Mouse (Mus musculus): ENCODE results near the gene Sprr2f. TPM values are rescaled to one million over a fixed set of nuclear protein-coding genes. Genes with fewer than 3 reads are reported as not detected.

Gene Sprr2f
- not detected in 2 replicates for polyA plus RNA-seq (2014; fragmentation: Nextera tagmentation; extraction: Ambion mirVana)

DNA sequence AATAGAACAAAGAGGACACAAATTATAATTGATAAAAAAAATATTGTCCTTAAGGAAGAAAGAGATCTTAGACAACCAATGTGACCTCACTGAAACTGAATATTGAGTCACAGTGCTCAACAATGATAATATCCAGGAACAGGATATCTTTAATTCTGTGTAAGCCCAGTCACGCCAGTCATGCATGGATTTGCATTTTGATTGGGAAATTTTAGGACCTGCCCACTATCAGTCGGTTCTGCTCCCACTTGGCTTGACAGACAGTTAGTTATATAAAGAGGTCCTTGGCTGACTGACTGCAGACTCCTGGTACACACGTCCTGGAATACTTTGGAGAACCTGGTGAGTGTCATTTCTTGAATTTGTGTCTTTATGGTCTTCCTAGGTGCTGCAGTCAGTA lies at the start of gene Sprr2f:
Gene Sprr2f, plus strand, starts transcription at position 301 of the 400 bp plus-strand sequence.
- WGBS: 78% methylated on average over 3 of the region's 3 CpGs
- ATAC-seq (ENCODE audit: insufficient read depth, low FRiP score, low TSS enrichment): no peak
- no peak for DNase-seq (ENCODE audit: low spot score)
- Histone ChIP-seq H3K9me3 (ENCODE audit: control insufficient read depth, low read length) (no peaks in the 10 kb centered on the region), H3K4me3 (ENCODE audit: low read depth, low read length) (no peak within 1 kb of the TSS), H3K4me2 (ENCODE audit: low read depth) (no peak within 1 kb of the TSS), H3K4me1 (ENCODE audit: control insufficient read depth, insufficient read depth, low read length) (no peaks in the 10 kb centered on the region), H3K36me3 (ENCODE audit: control insufficient read depth, insufficient read depth, low read length) (no peaks in the 10 kb centered on the region), H3K27ac (ENCODE audit: low read depth, low read length) (no peak within 1 kb of the TSS), H3K27me3 (ENCODE audit: control insufficient read depth, insufficient read depth, low read length) (no peaks in the 10 kb centered on the region), H3K9ac (ENCODE audit: low read length) (no peak within 1 kb of the TSS)

- Histone ChIP-seq H3K27me3 (ENCODE audit: control insufficient read depth, insufficient read depth, low read length) (no peaks in the 10 kb centered on the region), H3K9ac (ENCODE audit: low read length) (no peak within 1 kb of the TSS), H3K4me3 (ENCODE audit: low read depth, low read length) (no peak within 1 kb of the TSS), H3K9me3 (ENCODE audit: control insufficient read depth, low read length) (no peaks in the 10 kb centered on the region), H3K36me3 (ENCODE audit: control insufficient read depth, insufficient read depth, low read length) (no peaks in the 10 kb centered on the region), H3K4me2 (ENCODE audit: low read depth) (no peak within 1 kb of the TSS), H3K4me1 (ENCODE audit: control insufficient read depth, insufficient read depth, low read length) (no peaks in the 10 kb centered on the region), H3K27ac (ENCODE audit: low read depth, low read length) (no peak within 1 kb of the TSS)
- DNase-seq (ENCODE audit: low spot score) (no peak), ATAC-seq (ENCODE audit: insufficient read depth, low FRiP score, low TSS enrichment) (no peak)
- WGBS: 81% methylated on average over 2 of the region's 2 CpGs
These were observed 48.7 kb upstream of the Sprr2f start, which contains the start of gene Sprr2b for GRCm38 (mm10) chr3:92316320-92316719. Gene Sprr2b (plus strand): TSS chr3:92316620.

DNA sequence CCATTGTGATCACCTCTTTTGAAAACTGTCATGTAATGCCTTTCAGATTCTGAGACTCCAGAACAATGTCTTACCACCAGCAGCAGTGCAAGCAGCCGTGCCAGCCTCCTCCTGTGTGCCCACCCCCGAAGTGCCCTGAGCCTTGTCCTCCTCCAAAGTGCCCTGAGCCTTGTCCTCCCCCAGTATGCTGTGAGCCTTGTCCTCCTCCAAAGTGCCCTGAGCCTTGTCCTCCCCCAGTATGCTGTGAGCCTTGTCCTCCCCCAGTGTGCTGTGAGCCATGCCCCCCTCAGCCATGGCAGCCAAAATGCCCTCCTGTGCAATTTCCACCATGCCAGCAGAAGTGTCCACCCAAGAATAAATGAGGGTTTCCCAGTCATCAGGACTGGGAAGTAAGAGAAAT lies 47.6 kb upstream of the Sprr2f start:
- H3K9ac ChIP-seq (ENCODE audit: low read length): no peak overlapping the region
- 80% methylated on average over 2 of the region's 2 CpGs for WGBS
- ATAC-seq (ENCODE audit: insufficient read depth, low FRiP score, low TSS enrichment) (no peak), DNase-seq (ENCODE audit: low spot score) (no peak)
- no peaks in the 10 kb centered on the region for H3K9me3 ChIP-seq (ENCODE audit: control insufficient read depth, low read length)
- H3K4me2 ChIP-seq (ENCODE audit: low read depth): no peak overlapping the region
- no peaks in the 10 kb centered on the region for H3K27me3 ChIP-seq (ENCODE audit: control insufficient read depth, insufficient read depth, low read length)
- H3K36me3 ChIP-seq (ENCODE audit: control insufficient read depth, insufficient read depth, low read length): no peaks in the 10 kb centered on the region
- no peak overlapping the region for H3K4me3 ChIP-seq (ENCODE audit: low read depth, low read length)
- no peak overlapping the region for H3K27ac ChIP-seq (ENCODE audit: low read depth, low read length)
- H3K4me1 ChIP-seq (ENCODE audit: control insufficient read depth, insufficient read depth, low read length): no peaks in the 10 kb centered on the region

DNA sequence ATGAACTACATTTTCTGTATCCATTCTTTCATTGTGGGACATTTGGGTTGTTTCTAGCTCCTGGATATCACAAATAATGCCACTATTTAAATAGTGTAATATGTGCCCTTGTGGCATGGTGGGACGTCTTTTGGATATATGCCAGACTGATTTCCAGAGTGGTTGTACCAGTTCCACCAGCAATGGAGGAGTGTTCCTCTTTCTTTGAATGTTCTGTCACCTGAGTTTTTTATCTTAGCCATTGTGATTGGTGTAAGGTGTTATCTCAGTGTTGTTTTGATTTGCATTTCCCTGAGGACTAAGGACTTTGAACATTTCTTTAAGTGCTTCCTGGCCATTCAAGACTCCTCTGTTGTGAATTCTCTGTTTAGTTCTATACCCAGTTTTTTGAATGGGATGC lies 28.7 kb upstream of the Sprr2f start:
- no peak for DNase-seq (ENCODE audit: low spot score)
- Histone ChIP-seq H3K4me1 (ENCODE audit: control insufficient read depth, insufficient read depth, low read length) (no peaks in the 10 kb centered on the region), H3K9ac (ENCODE audit: low read length) (no peak overlapping the region), H3K27ac (ENCODE audit: low read depth, low read length) (no peak overlapping the region), H3K9me3 (ENCODE audit: control insufficient read depth, low read length) (no peaks in the 10 kb centered on the region), H3K4me2 (ENCODE audit: low read depth) (no peak overlapping the region), H3K27me3 (ENCODE audit: control insufficient read depth, insufficient read depth, low read length) (no peaks in the 10 kb centered on the region), H3K4me3 (ENCODE audit: low read depth, low read length) (no peak overlapping the region), H3K36me3 (ENCODE audit: control insufficient read depth, insufficient read depth, low read length) (no peaks in the 10 kb centered on the region)
- no peak for ATAC-seq (ENCODE audit: insufficient read depth, low FRiP score, low TSS enrichment)
- WGBS: 97% methylated on average over 1 of the region's 1 CpGs

DNA sequence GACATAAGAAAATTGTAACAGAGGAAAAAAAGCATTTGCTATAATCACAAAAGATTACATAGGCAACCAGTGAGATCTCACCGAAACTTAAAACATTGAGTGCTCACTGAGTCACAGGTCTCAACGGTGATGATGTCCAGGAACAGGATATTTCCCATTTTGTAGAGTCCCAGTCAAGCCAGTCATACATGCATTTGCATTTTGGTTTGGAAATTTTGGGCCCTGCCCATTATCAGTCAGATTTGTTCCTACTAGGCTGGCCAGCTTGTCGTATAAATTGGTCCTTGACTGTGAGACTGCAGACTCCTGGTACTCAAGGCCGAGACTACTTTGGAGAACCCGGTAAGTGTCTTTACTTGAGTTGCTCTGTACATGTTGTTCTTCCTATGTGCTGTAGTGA lies 26.1 kb upstream of the Sprr2f start, which contains the start of gene Sprr2d:
Gene Sprr2d, plus strand, starts transcription at position 301 of the 400 bp plus-strand sequence.
- 92% methylated on average over 5 of the region's 5 CpGs for WGBS
- H3K9me3 ChIP-seq (ENCODE audit: control insufficient read depth, low read length): no peaks in the 10 kb centered on the region
- no peaks in the 10 kb centered on the region for H3K4me1 ChIP-seq (ENCODE audit: control insufficient read depth, insufficient read depth, low read length)
- no peak within 1 kb of the TSS for H3K27ac ChIP-seq (ENCODE audit: low read depth, low read length)
- H3K27me3 ChIP-seq (ENCODE audit: control insufficient read depth, insufficient read depth, low read length): no peaks in the 10 kb centered on the region
- H3K36me3 ChIP-seq (ENCODE audit: control insufficient read depth, insufficient read depth, low read length): no peaks in the 10 kb centered on the region
- no peak for ATAC-seq (ENCODE audit: insufficient read depth, low FRiP score, low TSS enrichment)
- DNase-seq (ENCODE audit: low spot score): no peak
- H3K4me3 ChIP-seq (ENCODE audit: low read depth, low read length): no peak within 1 kb of the TSS
- H3K9ac ChIP-seq (ENCODE audit: low read length): no peak within 1 kb of the TSS
- H3K4me2 ChIP-seq (ENCODE audit: low read depth): no peak within 1 kb of the TSS

DNA sequence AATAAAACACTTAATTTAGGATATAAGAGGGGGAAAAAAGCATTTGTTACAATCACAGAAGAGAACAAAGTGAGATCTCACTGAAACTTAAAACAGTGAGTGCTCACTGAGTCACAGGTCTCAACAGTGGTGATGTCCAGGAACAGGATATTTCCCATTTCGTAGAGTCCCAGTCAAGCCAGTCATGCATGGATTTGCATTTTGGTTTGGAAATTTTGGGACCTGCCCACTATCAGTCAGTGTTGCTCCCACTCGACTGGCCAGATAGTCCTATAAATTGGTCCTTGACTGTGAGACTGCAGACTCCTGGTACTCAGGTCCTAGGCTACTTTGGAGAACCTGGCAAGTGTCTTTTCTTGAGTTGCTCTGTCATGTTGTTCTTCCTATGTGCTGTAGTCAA lies 13.1 kb upstream of the Sprr2f start, which contains the start of gene Sprr2e:
Gene Sprr2e, plus strand, starts transcription at position 301 of the 400 bp plus-strand sequence.
- H3K4me2 ChIP-seq (ENCODE audit: low read depth): no peak within 1 kb of the TSS
- H3K9ac ChIP-seq (ENCODE audit: low read length): no peak within 1 kb of the TSS
- 87% methylated on average over 2 of the region's 2 CpGs for WGBS
- no peaks in the 10 kb centered on the region for H3K27me3 ChIP-seq (ENCODE audit: control insufficient read depth, insufficient read depth, low read length)
- H3K9me3 ChIP-seq (ENCODE audit: control insufficient read depth, low read length): no peaks in the 10 kb centered on the region
- H3K4me3 ChIP-seq (ENCODE audit: low read depth, low read length): no peak within 1 kb of the TSS
- no peak for DNase-seq (ENCODE audit: low spot score)
- H3K27ac ChIP-seq (ENCODE audit: low read depth, low read length): no peak within 1 kb of the TSS
- no peaks in the 10 kb centered on the region for H3K36me3 ChIP-seq (ENCODE audit: control insufficient read depth, insufficient read depth, low read length)
- H3K4me1 ChIP-seq (ENCODE audit: control insufficient read depth, insufficient read depth, low read length): no peaks in the 10 kb centered on the region
- ATAC-seq (ENCODE audit: insufficient read depth, low FRiP score, low TSS enrichment): no peak

DNA sequence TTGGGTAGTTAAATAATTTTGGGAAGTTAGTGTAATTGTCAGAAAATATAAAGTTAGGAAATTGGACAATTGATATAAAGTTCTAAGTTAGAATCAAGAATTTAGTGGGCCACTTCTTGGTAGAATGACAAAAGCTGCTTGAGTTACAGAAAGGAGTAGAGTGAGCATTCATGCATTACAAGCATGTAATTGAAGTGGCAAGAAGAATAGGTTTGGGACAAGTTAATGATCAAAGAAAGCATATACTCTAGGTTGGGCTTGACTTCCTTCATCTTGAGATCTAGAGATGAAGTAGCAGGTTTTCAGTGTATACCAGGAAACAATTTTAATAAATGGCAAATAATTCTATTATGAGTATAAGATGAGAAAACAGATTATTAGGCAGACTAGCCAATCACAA lies 3.4 kb upstream of the Sprr2f start:
- no peak for DNase-seq (ENCODE audit: low spot score)
- Histone ChIP-seq H3K4me1 (ENCODE audit: control insufficient read depth, insufficient read depth, low read length) (no peaks in the 10 kb centered on the region), H3K27ac (ENCODE audit: low read depth, low read length) (no peak overlapping the region), H3K9ac (ENCODE audit: low read length) (no peak overlapping the region), H3K4me2 (ENCODE audit: low read depth) (no peak overlapping the region), H3K27me3 (ENCODE audit: control insufficient read depth, insufficient read depth, low read length) (no peaks in the 10 kb centered on the region), H3K4me3 (ENCODE audit: low read depth, low read length) (no peak overlapping the region), H3K36me3 (ENCODE audit: control insufficient read depth, insufficient read depth, low read length) (no peaks in the 10 kb centered on the region), H3K9me3 (ENCODE audit: control insufficient read depth, low read length) (no peaks in the 10 kb centered on the region)
- no peak for ATAC-seq (ENCODE audit: insufficient read depth, low FRiP score, low TSS enrichment)

DNA sequence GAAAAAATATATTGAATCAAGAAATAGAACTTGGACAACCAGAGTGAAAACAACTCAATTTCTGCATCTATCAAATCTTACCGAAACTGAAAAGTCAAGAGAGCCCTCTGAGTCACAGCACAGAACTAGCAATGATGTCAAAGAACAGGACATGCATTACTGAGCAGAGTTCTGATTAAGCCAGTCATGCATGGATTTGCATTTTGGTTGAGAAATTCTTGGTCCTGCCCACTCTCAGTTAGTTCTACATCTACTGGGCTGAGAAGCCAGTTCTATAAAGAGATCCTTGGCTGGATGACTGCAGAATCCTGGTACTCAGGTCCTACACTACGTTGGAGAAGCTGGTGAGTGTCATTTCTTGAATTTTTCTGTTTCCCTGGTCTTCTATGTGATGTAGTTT lies 8.6 kb downstream of the Sprr2f start:
- no peak overlapping the region for H3K4me2 ChIP-seq (ENCODE audit: low read depth)
- H3K4me3 ChIP-seq (ENCODE audit: low read depth, low read length): no peak overlapping the region
- H3K4me1 ChIP-seq (ENCODE audit: control insufficient read depth, insufficient read depth, low read length): no peaks in the 10 kb centered on the region
- no peaks in the 10 kb centered on the region for H3K9me3 ChIP-seq (ENCODE audit: control insufficient read depth, low read length)
- H3K27me3 ChIP-seq (ENCODE audit: control insufficient read depth, insufficient read depth, low read length): no peaks in the 10 kb centered on the region
- no peak overlapping the region for H3K9ac ChIP-seq (ENCODE audit: low read length)
- no peak for DNase-seq (ENCODE audit: low spot score)
- no peaks in the 10 kb centered on the region for H3K36me3 ChIP-seq (ENCODE audit: control insufficient read depth, insufficient read depth, low read length)
- no peak overlapping the region for H3K27ac ChIP-seq (ENCODE audit: low read depth, low read length)
- no peak for ATAC-seq (ENCODE audit: insufficient read depth, low FRiP score, low TSS enrichment)
- WGBS: 83% methylated on average over 2 of the region's 2 CpGs

- H3K9me3 ChIP-seq (ENCODE audit: control insufficient read depth, low read length): no peaks in the 10 kb centered on the region
- H3K9ac ChIP-seq (ENCODE audit: low read length): no peak within 1 kb of the TSS
- WGBS: 76% methylated on average over 1 of the region's 1 CpGs
- H3K27ac ChIP-seq (ENCODE audit: low read depth, low read length): no peak within 1 kb of the TSS
- no peak within 1 kb of the TSS for H3K4me2 ChIP-seq (ENCODE audit: low read depth)
- no peaks in the 10 kb centered on the region for H3K27me3 ChIP-seq (ENCODE audit: control insufficient read depth, insufficient read depth, low read length)
- ATAC-seq (ENCODE audit: insufficient read depth, low FRiP score, low TSS enrichment) (no peak), DNase-seq (ENCODE audit: low spot score) (no peak)
- H3K36me3 ChIP-seq (ENCODE audit: control insufficient read depth, insufficient read depth, low read length): no peaks in the 10 kb centered on the region
- H3K4me1 ChIP-seq (ENCODE audit: control insufficient read depth, insufficient read depth, low read length): no peaks in the 10 kb centered on the region
- no peak within 1 kb of the TSS for H3K4me3 ChIP-seq (ENCODE audit: low read depth, low read length)
These were observed 20.4 kb downstream of the Sprr2f start, which contains the start of gene Sprr2h for GRCm38 (mm10) chr3:92385385-92385784. Gene Sprr2h (plus strand): TSS chr3:92385685.

Measured in neural tube, embryonic 11.5 days (tissue).